Mouse (Mus musculus): ENCODE data around the gene Eml3.

DNA sequence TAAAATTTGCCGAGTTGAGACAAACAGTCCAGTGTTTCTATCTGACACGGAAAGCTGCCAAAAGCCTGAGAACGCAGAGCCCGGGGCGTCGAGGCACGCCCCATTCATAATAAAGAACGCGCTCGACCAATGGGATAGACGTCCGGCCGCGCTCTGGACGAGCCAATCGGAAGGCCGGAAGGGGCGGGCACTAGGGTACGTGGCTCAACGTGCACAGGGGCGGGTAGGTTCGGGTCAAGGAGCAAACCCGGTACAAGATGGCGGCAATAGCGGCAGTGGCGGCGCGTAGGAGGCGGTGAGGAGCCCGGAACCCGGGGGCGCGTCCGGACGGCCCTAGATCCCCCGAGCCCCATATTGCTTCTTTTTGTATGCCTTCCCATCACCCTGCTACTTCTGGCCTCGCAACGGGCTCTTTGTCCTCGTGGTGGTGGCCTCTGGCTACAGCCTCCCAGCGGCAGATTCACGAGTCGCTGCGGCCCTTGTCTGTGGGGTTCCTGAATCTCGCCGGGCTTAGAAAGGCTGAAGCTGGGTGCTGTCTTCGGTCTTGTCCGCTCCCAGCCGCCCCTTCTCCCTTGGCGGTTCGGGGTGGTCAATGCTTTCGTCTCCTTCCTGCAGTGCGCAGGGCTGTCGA, 31.4 kb upstream of the Eml3 start, which contains the start of gene Ganab:
- TF ChIP-seq POLR2A (IDR thresholded peaks at IDR 0.05; ENCODE audit: control insufficient read depth, low read depth, low read length) (peak; percentile 93), CTCF (IDR thresholded peaks at IDR 0.05; ENCODE audit: control insufficient read depth, insufficient read depth, insufficient replicate concordance, low read depth, low read length) (no peak)
